In the genomic region with DNA sequence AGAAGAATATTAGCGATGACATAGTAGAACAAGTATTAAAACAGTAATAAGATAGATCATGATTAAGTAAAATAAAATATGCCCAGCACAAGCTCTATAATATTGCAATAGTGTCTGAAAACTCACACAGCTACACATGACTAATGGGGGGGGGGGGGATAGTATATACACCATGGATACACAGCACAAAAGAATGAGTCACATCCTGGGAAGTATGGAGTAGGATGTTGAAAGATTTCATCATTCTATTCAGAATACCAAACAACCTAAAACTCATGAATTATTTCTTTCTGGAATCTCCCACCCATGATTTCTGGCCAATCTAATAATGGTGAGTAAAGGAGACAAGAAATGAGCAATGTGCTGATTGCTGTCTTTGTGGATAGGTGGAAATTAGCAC, we compare ENCODE assay signal across 24 mouse cellular contexts.
"Had no signal": no experiment of that assay in that cellular context is flagged by ENCODE, and none has a peak within 500 bp of the region (broad histone marks: within the 10 kb centered on the region; RNA-seq: fewer than 3 reads in every experiment).

No protein-coding gene starts in this region.

- H3K4me3 ChIP-seq: heart, adult 2 months; heart, embryonic 13.5 days; heart, embryonic 15.5 days; hindbrain, embryonic 15.5 days; layer of hippocampus, adult 2 months; left cerebral cortex, adult 2 months; limb, embryonic 10.5 days; limb, embryonic 12.5 days; liver, embryonic 13.5 days had no signal

- H3K9me3 ChIP-seq: heart, embryonic 13.5 days; heart, embryonic 15.5 days; hindbrain, embryonic 15.5 days; limb, embryonic 10.5 days; limb, embryonic 12.5 days; liver, embryonic 13.5 days had no signal

- H3K4me1 ChIP-seq: heart, embryonic 15.5 days; hindbrain, embryonic 15.5 days; limb, embryonic 12.5 days; liver, embryonic 13.5 days had no signal

- H3K27ac ChIP-seq: heart, adult 2 months; heart, embryonic 13.5 days; heart, embryonic 15.5 days; hindbrain, embryonic 15.5 days; hindbrain, postnatal 0 days; layer of hippocampus, adult 2 months; left cerebral cortex, adult 2 months; limb, embryonic 10.5 days; limb, embryonic 12.5 days; liver, embryonic 13.5 days had no signal

- H3K4me2 ChIP-seq: heart, embryonic 11.5 days; heart, embryonic 13.5 days; heart, embryonic 15.5 days; hindbrain, embryonic 15.5 days; limb, embryonic 12.5 days; liver, embryonic 11.5 days; liver, embryonic 13.5 days had no signal

- H3K9ac ChIP-seq: heart, embryonic 13.5 days; heart, embryonic 15.5 days; hindbrain, embryonic 15.5 days; limb, embryonic 12.5 days; liver, embryonic 13.5 days had no signal

- DNase-seq: gastrocnemius, postnatal 14 days; gastrocnemius, postnatal 36 days; heart, adult 2 months; heart, postnatal 14 days; heart, postnatal 36 days; kidney, adult 11 months; kidney, adult 2 months; kidney, adult 9 months; kidney, postnatal 10 days; kidney, postnatal 25 days; kidney, postnatal 4 days; liver; liver, embryonic 13.5 days had no signal

- H3K36me3 ChIP-seq: heart, embryonic 13.5 days; heart, embryonic 15.5 days; hindbrain, embryonic 15.5 days; limb, embryonic 10.5 days; limb, embryonic 12.5 days; liver, embryonic 13.5 days had no signal

- ATAC-seq: hindbrain, postnatal 0 days; intestine, embryonic 16.5 days had no signal

- H3K27me3 ChIP-seq: heart, embryonic 13.5 days; heart, embryonic 15.5 days; hindbrain, embryonic 15.5 days; limb, embryonic 12.5 days; liver, embryonic 13.5 days had no signal
